Mouse (Mus musculus) liver, embryonic 14.5 days (tissue): ENCODE results near the gene Ddx10.

ENCODE experiments used
- CTCF ChIP-seq: IDR thresholded peaks from 2 replicates; pipeline ENCODE4 v1.5.1; 2016; ENCODE audit warnings: antibody characterized with exemption, low read depth, control low read depth
- EP300 ChIP-seq: IDR thresholded peaks from 2 replicates; pipeline ENCODE4 v1.6.1; 2016; ENCODE audit warnings: antibody characterized with exemption, low read depth

DNA sequence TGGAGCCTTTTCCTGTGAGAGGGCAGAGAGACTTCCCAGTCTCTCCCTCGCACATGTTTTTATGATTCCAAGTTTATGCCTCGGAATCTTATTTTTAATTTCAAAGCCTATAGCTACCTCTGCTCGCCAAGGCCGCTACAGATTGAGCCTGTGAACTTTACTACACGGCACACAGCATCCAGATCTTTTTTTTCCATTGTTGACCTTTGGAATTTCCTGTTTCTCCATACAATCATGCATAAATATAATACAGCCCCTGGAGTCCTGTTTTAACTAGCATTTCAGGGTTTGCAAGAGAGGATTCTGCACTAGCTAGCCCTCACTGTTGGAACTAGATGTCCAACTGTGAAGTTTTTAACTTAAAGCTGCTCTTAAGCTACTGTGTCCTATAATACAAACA lies 24.4 kb upstream of the Ddx10 start:
- no peak for TF ChIP-seq CTCF
- TF ChIP-seq EP300 = no peak
